Mouse (Mus musculus) monocyte, adult 2 months (primary cell): ENCODE data around the gene Trappc1.
"Not testable (repeated sequence)": the region's sequence is repeated elsewhere in the genome, so short reads cannot be mapped to it uniquely, and the experiment has no call there.

ENCODE experiments used
- DNase-seq, 2 experiments: peaks; one replicate each; pipeline ENCODE4 v3.0.0; 2022; ENCODE audit warnings: low spot score in 2 of 2, low read depth in 1 of 2

Trappc1 gene

GRCm38 (mm10) chr11:69323667-69324111 is at the start of gene Trappc1, which contains the start of gene Cntrob:
TSS of gene Trappc1 (plus strand) at chr11:69323980.
TSS of gene Cntrob (minus strand) at chr11:69323775.
- DNase-seq, result peak; percentile 98 to 99

GRCm38 (mm10) chr11:69275650-69276049 is 48.1 kb upstream of the Trappc1 start:
- DNase-seq, result no peak

GRCm38 (mm10) chr11:69276081-69276480 is 47.7 kb upstream of the Trappc1 start:
- DNase-seq, result no peak

- DNase-seq, result no peak
Measured at GRCm38 (mm10) chr11:69277267-69277666, 46.5 kb upstream of the Trappc1 start.

GRCm38 (mm10) chr11:69291111-69291510 is 32.7 kb upstream of the Trappc1 start:
- no peak for DNase-seq

- no peak for DNase-seq
Measured at GRCm38 (mm10) chr11:69295286-69295685, 28.5 kb upstream of the Trappc1 start.

DNA sequence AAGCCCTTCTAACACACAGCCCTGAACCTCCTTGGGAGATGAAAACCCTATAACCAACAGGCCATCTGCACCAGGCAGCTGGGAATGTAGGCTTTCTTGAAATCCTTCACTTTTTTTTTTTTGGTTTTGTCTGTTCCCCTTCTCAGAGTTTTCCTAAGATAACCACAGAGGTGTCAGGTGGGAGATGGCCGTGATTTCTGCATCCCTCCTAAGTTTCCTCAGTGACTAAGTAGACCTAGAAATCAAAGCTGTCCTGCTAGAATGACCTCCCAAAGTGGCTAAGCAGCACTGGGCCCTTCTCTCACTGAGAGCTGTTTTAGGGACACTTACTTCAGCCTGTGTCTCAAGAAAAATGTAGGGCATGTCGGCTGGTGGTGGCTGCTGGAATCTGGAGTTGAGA is 26.0 kb upstream of the Trappc1 start:
- no peak for DNase-seq

- DNase-seq, result no peak
Measured at GRCm38 (mm10) chr11:69298231-69298630, 25.5 kb upstream of the Trappc1 start.

DNA sequence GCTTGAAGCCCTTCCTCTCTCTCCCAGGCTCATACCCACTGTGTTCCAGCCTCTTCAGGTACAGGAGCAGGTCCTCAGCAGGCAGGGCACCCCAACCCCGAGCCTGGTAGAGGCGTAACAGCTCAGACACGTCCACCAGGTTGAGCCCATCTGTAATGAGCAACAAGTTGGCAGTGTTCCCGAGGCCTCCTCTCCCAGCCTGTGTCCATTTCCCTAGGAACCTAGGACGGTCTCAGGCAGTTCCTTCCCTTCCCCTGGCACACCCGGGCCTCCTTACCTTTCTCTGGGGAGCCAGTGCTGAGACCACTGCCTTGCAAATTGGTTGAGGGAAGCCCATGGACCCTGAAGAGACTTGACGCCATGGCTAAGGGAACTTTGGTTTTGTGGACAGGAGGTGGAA is 21.0 kb upstream of the Trappc1 start:
- no peak for DNase-seq

DNA sequence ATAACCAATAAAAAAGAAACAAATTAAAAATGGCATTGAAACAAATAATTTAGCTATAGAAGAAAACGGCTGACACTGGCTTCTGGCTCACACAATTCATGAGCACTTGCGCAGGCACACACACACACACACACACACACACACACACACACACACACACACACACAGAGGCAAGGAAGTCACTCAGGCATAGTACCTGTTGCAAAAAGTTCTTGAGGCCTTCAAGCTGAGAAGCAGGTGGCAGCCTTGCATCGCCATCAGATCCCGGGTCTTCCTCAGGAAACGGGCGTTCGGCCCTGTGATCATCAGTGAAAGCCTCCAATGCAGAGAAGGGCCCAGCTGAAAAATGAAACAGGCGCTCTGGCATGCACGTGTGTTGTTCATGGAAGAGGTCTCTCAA is 18.5 kb upstream of the Trappc1 start:
- DNase-seq, result no peak

DNA sequence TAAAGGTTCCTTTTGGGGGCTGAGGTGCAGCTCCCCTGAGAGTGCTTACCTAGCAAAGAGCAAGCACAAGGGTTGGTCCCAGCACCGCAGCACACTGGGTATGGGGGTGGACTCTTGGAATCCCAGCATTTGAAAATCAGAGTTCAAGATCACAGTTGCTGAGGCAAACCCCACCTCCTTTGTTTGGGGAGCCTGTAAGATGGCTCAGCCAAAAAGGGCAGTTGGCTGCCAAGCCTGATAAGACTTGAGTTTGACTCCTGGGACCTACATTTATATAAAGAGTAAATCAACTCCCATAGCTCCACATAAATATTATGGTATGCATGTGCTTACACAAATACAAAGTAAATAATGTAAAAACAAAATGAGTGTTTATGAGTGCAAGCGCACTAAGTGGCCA is 17.7 kb upstream of the Trappc1 start:
- no peak for DNase-seq

DNA sequence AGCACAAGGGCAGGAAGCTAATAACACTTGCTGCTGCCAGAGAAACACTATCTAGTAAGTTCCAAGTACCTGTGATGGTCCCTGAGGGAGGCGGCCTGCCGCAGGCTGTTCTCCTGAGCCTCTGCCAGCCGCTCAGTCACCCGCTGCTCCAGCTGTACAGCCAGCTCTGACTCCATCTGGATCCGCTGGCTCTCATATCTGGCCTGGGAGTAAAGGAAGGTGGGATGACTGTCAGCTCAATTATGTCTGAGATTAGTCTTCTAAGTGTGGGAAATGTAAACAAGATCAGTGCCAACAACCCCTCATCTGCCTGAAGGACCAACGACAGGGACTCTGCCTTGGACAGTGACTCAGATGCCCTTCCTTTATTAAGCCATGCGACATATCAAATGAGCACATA is 12.5 kb upstream of the Trappc1 start:
- no peak for DNase-seq

GRCm38 (mm10) chr11:69316361-69316760 is 7.4 kb upstream of the Trappc1 start:
- DNase-seq, result no peak

GRCm38 (mm10) chr11:69318000-69318399 is 5.8 kb upstream of the Trappc1 start:
- not testable (repeated sequence) for DNase-seq

- no peak for DNase-seq
Measured at GRCm38 (mm10) chr11:69321580-69321979, 2.2 kb upstream of the Trappc1 start.

DNA sequence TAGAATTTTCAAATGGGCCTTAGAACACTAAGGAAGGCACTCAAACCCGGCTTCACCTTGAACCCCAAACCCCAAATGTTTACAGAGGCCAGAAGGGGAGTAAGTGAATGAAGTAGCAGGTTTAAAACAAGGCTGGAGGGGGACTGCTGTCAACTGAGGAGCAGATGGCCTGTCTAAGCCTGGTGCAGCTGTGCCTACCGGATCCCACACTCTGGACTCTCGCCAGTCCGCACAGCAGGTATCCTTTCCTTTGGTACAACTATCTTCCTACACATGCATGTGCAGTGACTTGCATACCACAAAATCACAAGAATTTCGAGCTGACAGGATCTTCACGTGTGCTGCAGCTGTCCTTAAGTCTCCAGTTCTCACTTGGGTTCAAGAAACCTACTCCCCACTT is 1.8 kb upstream of the Trappc1 start:
- DNase-seq, result no peak

DNA sequence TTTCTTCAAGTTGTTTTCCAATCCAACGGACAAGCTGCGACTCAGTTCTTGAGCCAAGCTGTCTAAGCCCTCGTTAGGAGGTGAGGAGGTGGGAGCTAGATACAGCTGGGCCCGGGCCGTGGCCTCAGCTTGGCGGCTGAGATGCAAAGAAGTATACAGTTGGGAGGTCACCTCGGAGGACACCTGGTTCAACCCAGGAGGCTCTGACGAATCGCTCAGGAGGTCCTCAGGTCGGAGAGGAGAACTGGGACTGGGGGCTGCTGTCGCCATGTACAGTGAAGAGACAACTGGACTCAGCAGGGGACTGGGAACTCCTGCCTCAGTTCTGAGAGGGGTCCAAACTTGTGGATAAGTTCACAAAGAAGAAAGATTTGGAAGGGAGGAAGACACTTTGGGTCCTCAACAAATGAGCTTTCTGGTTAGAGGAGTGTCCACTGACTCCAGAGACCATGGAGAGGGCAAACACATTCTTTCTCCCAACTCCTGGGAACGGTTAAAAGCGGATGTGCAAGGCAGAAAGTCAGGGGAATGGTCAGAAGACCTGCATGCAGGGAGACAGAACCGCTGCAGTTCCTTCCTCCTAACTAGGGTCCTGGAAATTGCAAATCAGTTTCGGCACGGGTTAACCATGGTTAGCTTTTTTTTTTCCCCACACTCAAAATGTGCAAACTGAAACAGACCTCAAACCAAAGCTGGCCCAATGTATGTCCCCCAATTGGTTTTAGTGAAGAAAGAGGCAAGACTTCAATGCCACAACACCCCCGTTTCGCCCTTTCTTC is 898 bp upstream of the Trappc1 start:
- DNase-seq, result no peak

DNA sequence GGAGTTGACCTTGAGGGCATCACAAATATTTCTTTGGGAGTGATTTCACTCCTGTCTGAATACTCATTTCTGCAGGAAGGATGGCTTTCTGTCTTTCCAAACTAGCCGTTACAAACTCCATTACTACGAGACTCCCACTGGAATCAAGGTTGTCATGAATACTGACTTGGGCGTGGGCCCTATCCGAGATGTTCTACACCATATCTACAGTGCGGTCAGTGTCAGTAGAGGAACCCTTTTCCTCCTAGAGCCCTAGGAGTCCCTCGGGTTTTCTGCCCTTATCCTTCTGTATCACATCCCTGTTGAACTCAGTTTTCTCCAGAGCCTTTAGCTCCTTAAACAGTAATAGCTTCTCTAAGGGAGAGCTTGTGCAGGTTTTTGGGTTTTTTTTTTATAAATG is 969 bp downstream of the Trappc1 start:
- DNase-seq, result no peak

- peak; percentile 76 to 77 for DNase-seq
Measured at GRCm38 (mm10) chr11:69325628-69326407, 2.0 kb downstream of the Trappc1 start, which contains the start of gene Kcnab3. TSS of gene Kcnab3 (plus strand) at chr11:69326258.

DNA sequence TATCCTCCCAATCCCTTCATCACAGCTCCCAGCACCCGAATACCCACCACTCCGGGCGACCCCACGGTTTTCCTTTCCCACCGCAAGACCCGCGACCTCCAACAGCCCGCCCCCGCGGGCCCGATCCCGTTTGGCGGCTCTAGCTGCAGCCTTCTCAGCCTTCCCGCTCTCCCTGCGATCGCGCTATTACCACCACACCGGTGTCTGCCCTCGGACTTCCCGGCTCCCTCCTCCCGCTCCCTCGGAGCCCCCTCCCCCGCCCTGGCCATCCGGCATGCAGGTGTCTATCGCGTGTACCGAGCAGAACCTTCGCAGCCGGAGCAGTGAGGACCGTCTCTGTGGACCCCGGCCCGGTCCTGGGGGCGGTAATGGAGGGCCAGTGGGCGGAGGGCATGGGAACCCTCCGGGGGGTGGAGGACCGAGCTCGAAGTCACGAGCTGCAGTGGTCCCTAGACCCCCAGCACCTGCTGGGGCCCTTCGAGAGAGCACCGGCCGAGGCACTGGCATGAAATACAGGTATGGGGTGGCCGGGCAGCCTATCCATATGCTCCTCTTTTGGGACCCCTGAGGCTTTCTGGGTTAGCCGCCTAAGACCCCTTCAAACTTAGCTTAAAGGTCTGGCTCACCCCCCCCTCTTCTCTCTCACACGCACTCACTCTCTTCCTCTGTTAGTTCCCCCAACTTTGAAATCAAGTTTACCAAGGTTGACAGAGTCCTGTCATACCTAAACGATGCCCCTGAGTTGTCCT is 2.8 kb downstream of the Trappc1 start:
- DNase-seq, result no peak

DNA sequence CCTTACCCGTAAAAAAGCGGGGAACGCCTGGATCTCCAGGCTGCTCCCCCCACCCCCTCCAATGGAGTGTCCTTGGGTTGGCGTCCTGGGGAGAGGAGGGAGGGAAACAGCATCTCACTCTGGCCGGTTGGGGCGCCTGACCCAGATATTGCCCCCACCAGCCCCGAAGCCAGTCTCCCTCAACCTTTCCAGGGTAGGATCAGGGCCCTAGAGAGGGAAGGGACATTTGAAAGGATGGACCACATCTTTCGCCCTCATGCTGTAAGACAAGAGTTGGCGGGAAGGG is 3.3 kb downstream of the Trappc1 start:
- DNase-seq, result no peak

- no peak for DNase-seq
Measured at GRCm38 (mm10) chr11:69327648-69328047, 3.9 kb downstream of the Trappc1 start.
